Mouse (Mus musculus) liver, adult 2 months (tissue): ENCODE data around the gene Tnni3. TPM values are rescaled to one million over a fixed set of nuclear protein-coding genes. Genes with fewer than 3 reads are reported as not detected.

ENCODE experiments used
- DNase-seq: peaks from one replicate; pipeline ENCODE4 v3.0.0-alpha.2; 2011; ENCODE audit warnings: low read depth, low spot score; ENCODE audit errors: extremely low read depth
- H3K27ac ChIP-seq: fragments of 200-500 bp; replicated peaks from 2 replicates; pipeline ENCODE4 v1.5.1; 2012; ENCODE audit warnings: low read depth, mild to moderate bottlenecking, control low read depth, inconsistent platforms, low read length; ENCODE audit not compliant: insufficient read depth
- H3K27me3 ChIP-seq: fragments of 200-500 bp; 2 replicates; pipeline ENCODE4 v1.6.1; 2012; ENCODE audit warnings: mild to moderate bottlenecking, moderate library complexity, low read length, inconsistent platforms; ENCODE audit not compliant: control insufficient read depth, insufficient read depth
- H3K36me3 ChIP-seq: fragments of 200-500 bp; 2 replicates; pipeline ENCODE4 v1.6.1; 2012; ENCODE audit warnings: low read length, inconsistent platforms; ENCODE audit not compliant: control insufficient read depth, insufficient read depth
- H3K4me1 ChIP-seq: fragments of 200-500 bp; 2 replicates; pipeline ENCODE4 v1.6.1; 2011; ENCODE audit warnings: low read length; ENCODE audit not compliant: control insufficient read depth, insufficient read depth
- H3K4me3 ChIP-seq: fragments of 200-500 bp; 2 replicates; pipeline ENCODE4 v1.5.1; 2011; ENCODE audit warnings: low read depth, mild to moderate bottlenecking, control low read depth, low read length, moderate library complexity; ENCODE audit not compliant: insufficient read depth
- H3K79me2 ChIP-seq: fragments of 200-500 bp; 2 replicates; pipeline ENCODE4 v1.6.1; 2012; ENCODE audit warnings: inconsistent platforms, mild to moderate bottlenecking, low read length, moderate library complexity; ENCODE audit not compliant: control insufficient read depth, insufficient read depth
- H3K9ac ChIP-seq: fragments of 200-500 bp; 2 replicates; pipeline ENCODE4 v1.6.1; 2012; ENCODE audit warnings: low read depth, mild to moderate bottlenecking, control low read depth, inconsistent platforms, low read length
- CTCF ChIP-seq: fragments of 200-500 bp; IDR thresholded peaks from 2 replicates; pipeline ENCODE4 v1.5.1; 2011; ENCODE audit warnings: low read depth, low read length, control low read depth
- POLR2A ChIP-seq: fragments of 200-500 bp; IDR thresholded peaks from 2 replicates; pipeline ENCODE4 v1.6.1; 2011; ENCODE audit warnings: low read length, control low read depth; ENCODE audit not compliant: insufficient read depth; ENCODE audit errors: extremely low read depth
- WGBS: fragments of 180-500 bp; shearing (Covaris S2); methylation state at CpG from one replicate; pipeline ENCODE4 v1.1.7; 2018; 5-methylcytosine and 5-hydroxymethylcytosine counted together
- polyA plus RNA-seq: library from polyadenylated mRNA; depleted of rRNA; stranded (reverse); fragments of >200 nt; gene quantifications from 2 replicates; pipeline ENCODE4 v1.2.3, GENCODE M21; 2012
- total RNA-seq: library from RNA; depleted of rRNA; stranded (reverse); fragments of >200 nt; gene quantifications from 2 replicates; pipeline ENCODE4 v1.2.3, GENCODE M21; 2014

The Tnni3 gene
- total and polyA plus RNA-seq, 2 experiments, result 0.76 TPM; not detected in 1

- WGBS, result 88% methylated on average over 33 of the region's 33 CpGs
- H3K9ac ChIP-seq, result no peak overlapping the region
- no peaks in the 10 kb centered on the region for H3K36me3 ChIP-seq
- no peak for TF ChIP-seq POLR2A
- peaks cover 7% of the 10 kb centered on the region; the same call in 1 of the 2 replicates for H3K27me3 ChIP-seq
- H3K4me3 ChIP-seq, result no peak overlapping the region
- no peaks in the 10 kb centered on the region for H3K79me2 ChIP-seq
- H3K27ac ChIP-seq, result no peak overlapping the region
- no peak for DNase-seq
- peaks cover 2% of the 10 kb centered on the region; the same call in 1 of the 2 replicates for H3K4me1 ChIP-seq
Observed at GRCm38 (mm10) chr7:4523205-4524130, 561 bp downstream of the Tnni3 start.

- H3K4me1 ChIP-seq, result peaks cover 2% of the 10 kb centered on the region; the same call in 1 of the 2 replicates
- H3K79me2 ChIP-seq, result no peaks in the 10 kb centered on the region
- H3K9ac ChIP-seq, result no peak overlapping the region
- H3K27me3 ChIP-seq, result peaks cover 7% of the 10 kb centered on the region; the same call in 1 of the 2 replicates
- H3K4me3 ChIP-seq, result no peak overlapping the region
- H3K36me3 ChIP-seq, result no peaks in the 10 kb centered on the region
- 57% methylated on average over 6 of the region's 6 CpGs for WGBS
- TF ChIP-seq CTCF (no peak), POLR2A (no peak)
- H3K27ac ChIP-seq, result no peak overlapping the region
- no peak for DNase-seq
Observed at GRCm38 (mm10) chr7:4522292-4522691, 1.7 kb downstream of the Tnni3 start.

- H3K4me3 ChIP-seq, result no peak overlapping the region
- H3K9ac ChIP-seq, result no peak overlapping the region
Observed at GRCm38 (mm10) chr7:4521231-4522003, 2.6 kb downstream of the Tnni3 start.

GRCm38 (mm10) chr7:4518487-4518886, 5.5 kb downstream of the Tnni3 start:
- H3K36me3 ChIP-seq, result no peaks in the 10 kb centered on the region
- TF ChIP-seq CTCF (no peak), POLR2A (no peak)
- no peak overlapping the region for H3K9ac ChIP-seq
- H3K4me3 ChIP-seq, result no peak overlapping the region
- no peak for DNase-seq
- no peaks in the 10 kb centered on the region for H3K79me2 ChIP-seq
- H3K4me1 ChIP-seq, result no peaks in the 10 kb centered on the region
- 50% methylated on average over 1 of the region's 1 CpGs for WGBS
- peaks cover 7% of the 10 kb centered on the region; the same call in 1 of the 2 replicates for H3K27me3 ChIP-seq
- no peak overlapping the region for H3K27ac ChIP-seq

More at GRCm38 (mm10) chr7:4521231-4522003, 2.6 kb downstream of the Tnni3 start:
- 41% methylated on average over 32 of the region's 32 CpGs for WGBS
- TF ChIP-seq CTCF (no peak), POLR2A (no peak)
- H3K27me3 ChIP-seq, result peaks cover 7% of the 10 kb centered on the region; the same call in 1 of the 2 replicates
- H3K36me3 ChIP-seq, result no peaks in the 10 kb centered on the region
- no peaks in the 10 kb centered on the region for H3K79me2 ChIP-seq
- H3K4me1 ChIP-seq, result no peaks in the 10 kb centered on the region
- no peak overlapping the region for H3K27ac ChIP-seq
- no peak for DNase-seq

GRCm38 (mm10) chr7:4516332-4517050, 7.5 kb downstream of the Tnni3 start, which contains the start of gene Tnnt1:
Gene Tnnt1 (minus strand): TSS chr7:4516382.
- Histone ChIP-seq H3K27me3 (peaks cover 7% of the 10 kb centered on the region; the same call in 1 of the 2 replicates), H3K79me2 (no peaks in the 10 kb centered on the region), H3K36me3 (no peaks in the 10 kb centered on the region), H3K4me3 (no peak within 1 kb of the TSS), H3K9ac (no peak within 1 kb of the TSS), H3K4me1 (no peaks in the 10 kb centered on the region), H3K27ac (no peak within 1 kb of the TSS)
- 47% methylated on average over 4 of the region's 4 CpGs for WGBS
- TF ChIP-seq POLR2A (no peak), CTCF (no peak)
- DNase-seq, result no peak
